Mouse (Mus musculus) testis, adult 2 months (tissue): ENCODE measurements around the gene Lmod2.

Experiments
- CTCF ChIP-seq: fragments of 200-500 bp; IDR thresholded peaks from 2 replicates; pipeline ENCODE4 v1.5.1; 2012; ENCODE audit warnings: low read depth, mild to moderate bottlenecking, inconsistent platforms, low read length, moderate library complexity; ENCODE audit not compliant: control insufficient read depth, insufficient read depth, insufficient replicate concordance
- POLR2A ChIP-seq: fragments of 200-500 bp; IDR thresholded peaks from 2 replicates; pipeline ENCODE4 v1.6.1; 2012; ENCODE audit warnings: low read depth, mild to moderate bottlenecking, inconsistent platforms, low read length, moderate library complexity; ENCODE audit not compliant: control insufficient read depth

- no peak for TF ChIP-seq CTCF
- no peak for TF ChIP-seq POLR2A
Measured at GRCm38 (mm10) chr6:24607531-24607930, 10.0 kb downstream of the Lmod2 start.
